Mouse (Mus musculus) left cerebral cortex, postnatal 14 days (tissue): ENCODE results near the gene Wwox. TPM values are rescaled to one million over a fixed set of nuclear protein-coding genes. Genes with fewer than 3 reads are reported as not detected.

Experiments
- DNase-seq, 2 experiments: peaks; one replicate each; pipeline ENCODE4 v3.0.0; 2021 to 2022; ENCODE audit warnings: low spot score in 2 of 2, mixed read lengths in 1 of 2
- intact Hi-C: fragments of 180-260 bp; cut with DNase I; formaldehyde crosslinking; loops from one replicate; pipeline ENCODE4 v1.15.1; 2025
- total RNA-seq, 2 experiments: library from RNA; stranded (reverse); gene quantifications; 2 replicates each; pipeline ENCODE4 v1.2.3; 2021

The Wwox gene
- total RNA-seq, 2 experiments from 2014 or later: 11.9 to 12.0 TPM

DNA sequence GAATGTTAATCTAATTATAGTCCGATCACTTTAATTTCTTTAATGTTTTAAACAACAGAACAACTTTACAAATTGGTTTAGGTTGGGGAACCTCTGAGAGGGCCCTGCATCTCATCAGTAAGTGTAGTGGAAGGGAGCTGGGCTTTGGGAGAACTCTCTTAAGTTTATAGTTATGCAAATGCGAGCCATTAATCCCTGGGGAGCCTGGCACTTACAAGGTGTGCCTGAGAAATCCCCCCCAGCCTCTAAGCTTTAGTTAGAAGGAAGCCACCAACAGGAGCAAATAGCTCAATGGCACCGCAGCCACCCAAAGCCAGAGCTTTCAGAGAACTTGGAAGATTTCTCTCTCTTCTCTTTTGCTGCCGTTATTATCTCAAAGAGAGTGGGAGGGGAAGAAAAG, 759.7 kb downstream of the Wwox start:
- intact Hi-C loops: no loop called here
- no peak for DNase-seq

DNA sequence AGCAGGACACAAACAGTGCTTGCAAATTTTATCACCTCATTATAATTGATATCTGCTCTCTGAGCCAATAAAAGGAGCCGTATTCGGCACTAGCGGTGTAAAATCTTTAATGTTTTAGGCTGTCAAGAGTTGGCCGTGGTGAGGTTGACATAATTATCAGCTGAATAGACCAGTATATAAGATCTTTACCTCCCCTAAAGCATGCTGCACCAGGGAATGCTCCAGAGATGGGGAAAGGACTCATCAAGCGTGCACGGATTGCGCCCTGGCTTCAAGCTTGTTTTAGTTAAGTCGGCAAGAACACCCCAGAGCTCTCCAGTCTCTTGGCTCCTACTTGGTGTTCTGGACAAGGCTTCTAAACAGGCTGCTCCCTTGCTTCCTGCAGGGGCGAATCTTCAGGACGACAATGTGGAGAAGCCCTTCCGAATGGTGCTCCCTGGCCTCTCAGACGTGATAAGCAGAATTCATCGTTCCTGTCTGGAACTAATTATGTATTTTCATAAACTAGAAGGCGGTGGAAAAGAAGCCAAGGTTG, 760.2 kb downstream of the Wwox start:
- no peak for DNase-seq
- intact Hi-C loops: no loop called here

GRCm38 (mm10) chr8:115201726-115202125, 762.3 kb downstream of the Wwox start:
- no peak for DNase-seq
- intact Hi-C loops: no loop called here

DNA sequence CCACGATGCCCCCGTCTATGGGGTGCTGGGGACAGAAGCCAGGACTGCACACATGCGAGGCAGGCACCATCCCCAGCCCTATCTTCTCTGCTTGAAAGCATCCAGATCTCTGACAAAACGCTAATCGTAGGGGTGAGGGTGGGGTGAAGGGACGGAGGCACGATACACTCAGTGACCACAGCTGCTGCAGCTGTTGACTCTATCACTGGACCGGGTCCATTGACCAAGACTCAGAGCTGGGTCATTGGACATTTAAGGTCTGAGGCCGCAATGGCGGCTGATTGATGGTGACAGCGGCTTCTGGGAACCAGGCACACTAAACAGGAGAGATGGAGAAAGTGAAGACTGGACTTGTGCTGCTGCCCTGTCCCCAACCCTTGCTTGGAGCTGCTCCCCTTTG, 768.0 kb downstream of the Wwox start:
- DNase-seq: no peak
- intact Hi-C loops: no loop called here

- no peak for DNase-seq
- intact Hi-C loops: no loop called here
Observed at GRCm38 (mm10) chr8:115208415-115209192, 769.1 kb downstream of the Wwox start.

DNA sequence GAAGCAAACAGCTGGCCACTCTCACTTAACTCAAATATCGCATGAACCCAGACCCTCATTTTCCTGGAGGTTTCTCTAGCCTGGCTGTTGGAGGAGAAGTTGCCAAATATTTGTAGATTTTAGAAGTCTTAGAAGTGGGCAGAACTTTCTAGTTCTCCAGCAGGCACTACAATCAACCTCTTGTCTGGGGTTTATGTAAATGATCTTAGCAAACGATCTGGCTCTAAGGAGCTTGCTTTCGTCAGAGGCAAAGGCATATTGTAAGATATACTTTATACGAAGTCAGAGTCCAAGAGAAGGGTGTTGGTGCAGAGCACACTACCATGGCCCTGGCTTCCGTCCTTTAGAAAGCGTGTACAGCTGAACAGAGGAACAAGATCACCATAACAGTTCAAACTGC, 770.6 kb downstream of the Wwox start:
- no peak for DNase-seq
- intact Hi-C loops: no loop called here

GRCm38 (mm10) chr8:115213126-115213525, 773.7 kb downstream of the Wwox start:
- intact Hi-C loops: no loop called here
- DNase-seq: no peak

GRCm38 (mm10) chr8:115214870-115215269, 775.4 kb downstream of the Wwox start:
- intact Hi-C loops: no loop called here
- DNase-seq: peak in 1 of 2 experiments; percentile 3

- intact Hi-C loops: no loop called here
- DNase-seq: no peak
Observed at GRCm38 (mm10) chr8:115216801-115217200, 777.3 kb downstream of the Wwox start.

- intact Hi-C loops: no loop called here
- DNase-seq: no peak
Observed at GRCm38 (mm10) chr8:115222545-115222944, 783.1 kb downstream of the Wwox start.

DNA sequence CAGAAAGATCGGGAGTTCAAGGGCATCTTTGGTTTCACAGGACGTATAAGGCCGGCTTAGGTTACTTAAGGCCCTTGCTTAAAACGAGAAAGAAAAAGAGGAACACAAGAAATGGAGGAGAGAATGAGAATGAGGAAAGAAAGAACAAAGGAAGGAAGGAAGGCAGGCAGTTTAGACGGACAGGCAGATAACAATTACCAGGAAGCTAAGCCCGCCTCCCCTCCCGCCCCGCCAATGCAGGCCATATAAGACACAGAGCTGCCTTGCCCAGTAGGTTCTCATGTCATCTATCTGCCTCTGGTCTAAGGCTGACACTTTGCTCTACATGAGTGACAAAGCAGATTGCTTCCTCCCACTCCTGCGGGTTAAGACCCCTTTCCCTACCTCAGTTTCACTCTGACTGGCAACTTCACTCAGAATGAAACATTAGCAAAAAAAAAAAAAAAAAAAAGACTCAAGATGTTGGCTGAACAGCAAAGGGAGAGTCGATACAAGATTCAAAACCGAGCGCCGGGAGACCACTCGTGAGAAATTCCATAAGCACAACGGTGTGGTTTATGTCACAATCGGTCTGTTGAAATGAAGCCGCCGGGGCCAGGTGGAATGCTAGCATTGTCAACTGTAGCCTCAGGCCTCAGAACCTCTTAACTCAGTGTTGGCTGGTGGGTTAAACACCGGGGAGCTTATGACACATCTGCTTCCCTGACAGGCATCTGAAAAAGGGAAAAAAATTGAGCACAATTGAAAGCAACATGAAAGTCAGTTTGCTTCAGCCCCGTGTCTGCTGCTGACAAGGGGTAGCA, 787.5 kb downstream of the Wwox start:
- DNase-seq: no peak

DNA sequence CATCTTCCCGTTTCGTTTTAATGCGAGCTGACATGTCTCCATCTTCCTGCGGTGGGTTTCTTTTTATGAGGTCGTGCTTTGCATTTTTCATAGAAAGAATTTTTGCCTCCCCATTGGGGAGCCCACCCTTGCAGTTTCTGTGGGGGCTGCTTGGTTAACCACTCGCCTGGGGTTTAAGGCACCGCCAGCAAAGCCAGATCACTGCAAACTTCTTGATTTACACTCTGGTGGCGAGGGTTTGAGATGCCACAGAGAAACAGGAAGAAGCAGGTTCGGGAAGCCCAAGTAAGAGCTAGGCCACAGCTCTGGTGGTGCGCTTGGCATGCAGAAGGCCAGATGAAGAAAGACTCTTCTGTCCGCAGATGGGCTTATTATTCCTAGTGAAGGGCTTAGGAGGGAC, 789.4 kb downstream of the Wwox start:
- intact Hi-C loops: no loop called here
- no peak for DNase-seq

More for the DNA sequence above, 787.5 kb downstream of the Wwox start:
- intact Hi-C loops: no loop called here

DNA sequence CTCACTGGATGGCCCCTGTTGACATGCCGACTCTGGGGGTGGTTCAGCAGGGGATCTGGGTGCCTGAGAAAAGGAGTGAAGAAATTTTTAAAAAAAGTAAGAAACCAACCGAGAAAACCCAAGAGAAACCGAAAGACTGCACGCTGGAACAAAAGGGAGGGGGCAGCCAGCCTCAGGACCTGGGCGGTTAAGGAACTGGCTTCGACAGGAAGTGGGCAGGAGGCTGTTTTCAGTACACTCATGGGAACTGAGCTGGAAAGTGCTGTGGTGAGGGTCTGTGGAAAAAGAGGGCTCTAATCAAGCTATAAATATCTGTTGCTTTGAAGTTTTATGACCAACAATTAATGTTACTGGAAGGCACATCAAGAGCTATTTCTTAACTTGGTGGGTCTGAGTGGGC, 794.6 kb downstream of the Wwox start:
- intact Hi-C loops: no loop called here
- no peak for DNase-seq

DNA sequence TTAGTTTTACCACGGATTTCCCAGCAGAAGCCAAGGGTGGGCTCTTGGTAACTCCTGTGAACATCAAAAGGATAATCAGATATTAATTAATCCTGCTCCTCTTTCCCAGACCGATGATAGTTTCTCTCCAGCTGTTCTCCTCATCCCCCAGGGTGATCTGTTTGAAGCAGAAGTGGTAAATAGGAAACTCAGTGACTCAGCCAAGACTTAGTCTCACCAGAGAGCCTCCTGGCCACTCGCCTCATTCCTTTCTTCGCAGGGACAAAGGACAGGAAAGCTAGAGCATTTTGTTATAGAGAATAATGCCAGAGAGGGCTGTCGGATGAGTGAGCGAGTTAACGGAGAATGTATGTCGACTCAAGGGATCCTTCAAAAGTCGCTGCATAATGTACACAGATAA, 798.1 kb downstream of the Wwox start:
- no peak for DNase-seq
- intact Hi-C loops: no loop called here

DNA sequence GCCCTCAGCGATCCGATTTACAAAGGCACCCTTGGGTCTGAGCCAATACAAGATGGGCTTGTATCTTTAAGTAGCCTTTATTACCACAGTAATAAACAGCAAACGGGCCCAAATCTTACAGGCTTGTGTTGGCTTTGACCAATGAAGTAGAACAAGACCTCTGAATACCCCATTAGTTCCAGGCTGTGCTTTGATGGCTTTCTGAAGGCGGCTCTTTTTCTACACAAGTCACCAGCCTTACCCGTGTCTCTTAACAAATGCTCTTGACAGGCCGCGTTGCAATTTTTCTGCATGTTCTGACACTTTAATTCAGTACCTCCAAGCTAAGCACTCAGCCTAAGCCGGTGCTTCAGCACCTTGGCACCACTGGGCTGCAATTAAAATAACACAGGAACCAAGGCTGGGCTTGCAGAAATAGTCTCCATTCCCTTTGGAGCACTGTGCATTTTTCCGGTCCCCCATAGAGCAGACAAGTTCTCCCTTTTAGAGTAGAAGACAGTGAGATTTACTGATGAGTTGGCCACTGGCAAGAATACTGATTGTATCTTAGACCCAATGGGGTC, 804.1 kb downstream of the Wwox start:
- DNase-seq: no peak
- intact Hi-C loops: no loop called here

DNA sequence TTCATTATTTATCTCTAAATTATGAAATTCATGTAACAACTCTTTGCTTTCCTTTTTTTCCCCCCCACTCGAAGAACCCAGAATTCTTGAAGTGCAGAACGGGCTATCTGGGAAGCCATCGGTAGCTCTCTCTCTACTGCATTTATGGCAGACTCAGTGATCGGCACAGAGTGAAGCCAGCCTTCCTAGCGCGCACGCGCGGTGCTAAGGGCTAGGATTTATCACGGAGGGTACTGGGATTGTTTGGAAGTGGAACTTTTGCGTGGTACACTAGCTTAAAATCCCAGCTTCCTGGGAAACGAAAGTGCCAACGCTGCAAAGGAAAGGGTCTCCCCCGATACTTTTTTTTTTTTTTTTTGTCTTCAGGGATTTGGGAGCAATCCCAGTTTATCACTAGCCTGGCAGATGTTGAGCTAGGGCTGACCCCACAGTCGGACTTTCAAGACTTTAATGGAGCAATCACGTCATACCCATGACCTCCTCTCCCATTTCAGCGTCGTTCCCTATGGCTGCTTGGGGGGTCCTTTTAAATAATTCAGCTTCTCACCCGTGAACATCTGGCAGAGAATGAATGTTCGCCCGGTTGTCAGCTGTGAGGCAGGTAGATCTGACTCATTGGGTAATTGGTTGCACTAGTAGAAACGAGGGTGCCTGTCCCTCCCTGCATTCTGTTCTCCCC, 810.4 kb downstream of the Wwox start:
- DNase-seq: peak in 1 of 2 experiments; percentile 17
- intact Hi-C loops: no loop called here

- intact Hi-C loops: no loop called here
- no peak for DNase-seq
Observed at GRCm38 (mm10) chr8:115255550-115255949, 816.1 kb downstream of the Wwox start.

GRCm38 (mm10) chr8:115257417-115257816, 818.0 kb downstream of the Wwox start:
- intact Hi-C loops: no loop called here
- DNase-seq: no peak

DNA sequence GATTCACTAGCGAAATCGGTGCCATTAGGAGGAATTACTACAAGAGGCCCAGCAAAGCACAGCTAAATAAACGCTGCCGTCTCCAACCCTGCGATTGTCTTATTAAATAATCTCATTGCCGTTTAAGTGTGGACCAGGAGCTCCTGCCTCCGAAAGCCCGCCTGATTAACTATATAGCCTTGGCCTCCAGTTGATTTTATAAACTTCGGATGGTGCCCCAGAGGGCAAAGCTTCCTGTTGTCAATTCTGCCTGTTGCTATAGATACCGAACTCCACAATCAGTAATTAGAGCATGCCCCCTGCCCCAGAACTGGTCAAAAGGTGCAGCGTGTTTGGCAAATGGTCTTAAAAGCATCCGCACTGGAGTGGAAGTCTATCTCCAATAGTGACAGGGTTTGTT, 820.4 kb downstream of the Wwox start:
- intact Hi-C loops: no loop called here

DNA sequence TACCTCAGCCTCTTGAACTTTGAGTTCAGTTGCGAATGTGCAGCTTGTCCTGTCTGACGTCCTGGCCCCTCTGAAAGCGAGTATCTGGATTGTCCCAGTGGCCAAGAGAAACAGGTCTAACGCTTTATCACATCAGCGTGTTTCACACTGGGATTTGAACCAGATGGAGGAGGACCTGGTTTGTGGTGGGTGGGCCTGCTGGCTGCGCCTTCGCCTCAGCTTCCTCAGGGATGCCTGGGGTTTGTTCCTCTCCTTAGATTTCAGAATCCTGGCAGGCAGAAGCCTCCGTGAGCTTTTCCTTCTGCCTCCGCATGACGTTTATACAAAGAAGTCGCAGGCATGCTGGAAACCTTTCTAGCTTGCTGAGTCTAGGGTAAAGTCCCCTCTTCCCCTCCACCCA, 827.7 kb downstream of the Wwox start:
- intact Hi-C loops: no loop called here
- DNase-seq: no peak

More for the DNA sequence above, 820.4 kb downstream of the Wwox start:
- DNase-seq: no peak
